Mouse (Mus musculus) C2C12 (cell line): Measurements from ENCODE around the gene Tex11.

Source experiments
- CEBPB ChIP-seq: IDR thresholded peaks from one replicate; pipeline ENCODE4 v1.6.1; 2011; ENCODE audit warnings: low read depth, mild to moderate bottlenecking, control low read depth, moderate library complexity
- CTCF ChIP-seq: IDR thresholded peaks from one replicate; pipeline ENCODE4 v1.5.1; 2011; ENCODE audit not compliant: control insufficient read depth, insufficient read depth, insufficient read length
- FOSL1 ChIP-seq: IDR thresholded peaks from one replicate; pipeline ENCODE4 v1.8.0; 2011; ENCODE audit warnings: mild to moderate bottlenecking, low read length; ENCODE audit not compliant: poor library complexity, insufficient read depth, severe bottlenecking
- MAX ChIP-seq: IDR thresholded peaks from one replicate; pipeline ENCODE4 v1.6.1; 2011; ENCODE audit warnings: mild to moderate bottlenecking, control low read depth
- MYOD1 ChIP-seq: IDR thresholded peaks from one replicate; pipeline ENCODE4 v1.6.1; 2011; ENCODE audit warnings: low read depth; ENCODE audit not compliant: control insufficient read depth, insufficient read length
- MYOG ChIP-seq: IDR thresholded peaks from one replicate; pipeline ENCODE4 v1.6.1; 2011; ENCODE audit not compliant: control insufficient read depth, insufficient read length; ENCODE audit errors: extremely low read depth
- USF1 ChIP-seq: IDR thresholded peaks from one replicate; pipeline ENCODE4 v1.6.1; 2011; ENCODE audit warnings: low read depth, mild to moderate bottlenecking, control low read depth, moderate library complexity

DNA sequence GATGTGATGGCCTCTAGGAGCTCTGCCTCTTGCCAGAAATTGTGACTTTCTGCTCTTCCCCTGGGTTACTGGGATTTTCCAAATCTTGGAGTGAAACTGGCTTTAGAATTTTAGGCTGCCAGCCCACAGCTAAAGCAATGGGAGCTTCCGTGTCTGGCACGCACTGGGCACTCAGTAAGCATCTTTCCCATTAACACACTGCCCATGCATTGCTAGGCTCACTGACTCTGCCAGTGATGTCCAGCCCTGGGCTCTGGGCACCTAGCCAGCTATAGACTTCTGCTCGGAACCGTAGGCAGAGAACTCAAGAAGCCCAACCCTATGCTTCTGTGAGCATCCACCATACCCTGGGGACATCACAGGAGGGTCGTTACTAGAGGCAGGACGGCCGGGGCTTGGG is 243.7 kb downstream of the Tex11 start:
- no peak for TF ChIP-seq CTCF
- TF ChIP-seq MYOG = no peak
- TF ChIP-seq USF1 = no peak
- TF ChIP-seq CEBPB = no peak
- no peak for TF ChIP-seq MAX
- TF ChIP-seq MYOD1 = no peak
- TF ChIP-seq FOSL1 = no peak
